Mouse (Mus musculus): ENCODE data around the gene 5031439G07Rik.

DNA sequence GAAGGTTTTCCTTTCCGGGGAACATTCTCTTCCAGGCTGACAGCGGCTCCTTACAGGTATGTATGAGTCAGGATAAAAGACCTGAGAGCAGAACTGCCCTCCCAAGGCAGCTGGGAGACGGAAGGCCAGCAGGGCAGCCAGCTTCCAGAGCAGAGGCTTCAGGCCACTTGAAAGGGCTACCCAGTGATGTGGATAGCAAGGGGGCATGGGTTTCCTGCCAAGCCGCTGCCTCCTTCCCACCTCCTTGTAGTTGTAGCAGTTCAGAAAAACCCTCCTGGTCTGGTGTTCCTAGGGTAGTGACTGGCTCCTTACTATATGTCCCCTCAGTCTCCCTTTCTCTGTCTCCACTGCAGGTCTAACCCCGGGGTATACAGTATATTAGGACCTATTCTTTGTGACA lies 44.0 kb downstream of the 5031439G07Rik start:
- TF ChIP-seq EP300 (IDR thresholded peaks at IDR 0.05; ENCODE audit: low read depth) = no peak
- TF ChIP-seq CTCF (IDR thresholded peaks at IDR 0.05; ENCODE audit: low read depth) = no peak

Measured in liver, postnatal 0 days (tissue).